Mouse (Mus musculus) CH12.LX (cell line): ENCODE measurements at regions not wholly inside any gene's neighbourhood (a gene's known extent, or its start where the extent isn't known, plus 50 kb on each side); places are given as distances from the start of the nearest gene placed in this dataset.
A peak's percentile ranks its signal among the peaks of the same experiment; 100 is the strongest.

Experiments
- DNase-seq: peaks from one replicate; pipeline ENCODE4 v3.0.0-alpha.2; 2013; ENCODE audit errors: extremely low read depth
- H3K27ac ChIP-seq: 2 replicates; pipeline ENCODE4 v1.5.1; 2012; ENCODE audit warnings: low read depth, mild to moderate bottlenecking, control low read depth, moderate library complexity; ENCODE audit not compliant: insufficient read depth
- H3K27me3 ChIP-seq: replicated peaks from 2 replicates; pipeline ENCODE3; 2012; ENCODE audit warnings: inconsistent platforms
- H3K36me3 ChIP-seq, 2 experiments: replicated peaks in 1 of 2; 2 replicates each; pipeline versions ENCODE3 to v1.6.1; 2012; ENCODE audit warnings: inconsistent platforms in 1 of 2, low read length in 1 of 2, mild to moderate bottlenecking in 1 of 2, mixed read lengths in 1 of 2, moderate library complexity in 1 of 2; ENCODE audit not compliant: control insufficient read depth in 1 of 2, insufficient read depth in 1 of 2
- H3K4me1 ChIP-seq, 2 experiments: 2 replicates each; pipeline ENCODE4 v1.6.1; 2012; ENCODE audit warnings: inconsistent platforms in 1 of 2, moderate library complexity in 1 of 2; ENCODE audit not compliant: insufficient read depth in 2 of 2, control insufficient read depth in 1 of 2
- H3K4me2 ChIP-seq: 2 replicates; pipeline ENCODE4 v1.6.1; 2012; ENCODE audit warnings: low read depth, mild to moderate bottlenecking, control low read depth; ENCODE audit not compliant: poor library complexity, insufficient read depth, severe bottlenecking
- H3K4me3 ChIP-seq, 3 experiments: fragments of 150-350 bp in 1 of 3; sonication (generic) in 1 of 3; replicated peaks in 1 of 3; 2 replicates each; pipeline versions ENCODE3 to v1.5.1; 2011 to 2012; ENCODE audit warnings: low read depth in 2 of 3, low read length in 2 of 3, mild to moderate bottlenecking in 2 of 3, moderate library complexity in 2 of 3, control low read depth in 1 of 3, improper control_type of control experiment in 1 of 3, inconsistent platforms in 1 of 3, mixed read lengths in 1 of 3; ENCODE audit not compliant: poor library complexity in 1 of 3
- H3K79me2 ChIP-seq: replicated peaks from 2 replicates; pipeline ENCODE4 v1.6.1; 2012; ENCODE audit warnings: mild to moderate bottlenecking, moderate library complexity; ENCODE audit not compliant: control insufficient read depth, poor library complexity, insufficient read depth, severe bottlenecking; ENCODE audit errors: extremely low read depth
- H3K9ac ChIP-seq: 2 replicates; pipeline ENCODE4 v1.6.1; 2012; ENCODE audit warnings: low read depth, mild to moderate bottlenecking, control low read depth, moderate library complexity; ENCODE audit not compliant: insufficient read depth
- H3K9me3 ChIP-seq: replicated peaks from 2 replicates; pipeline ENCODE3; 2012; ENCODE audit warnings: low read length, inconsistent platforms, mixed read lengths
- CHD1 ChIP-seq: IDR thresholded peaks from 2 replicates; pipeline ENCODE4 v1.6.1; 2012; ENCODE audit warnings: low read depth, low read length, improper control_type of control experiment, inconsistent platforms
- CHD2 ChIP-seq: IDR thresholded peaks from 2 replicates; pipeline ENCODE4 v1.6.1; 2011; ENCODE audit warnings: low read length, improper control_type of control experiment
- CTCF ChIP-seq, 2 experiments: IDR thresholded peaks in 1 of 2; conservative IDR thresholded peaks in 1 of 2; 2 replicates each; pipeline ENCODE4 v1.5.1; 2011 to 2012; ENCODE audit warnings: low read depth in 2 of 2, low read length in 2 of 2, improper control_type of control experiment in 1 of 2, inconsistent platforms in 1 of 2, mild to moderate bottlenecking in 1 of 2, moderate library complexity in 1 of 2
- ELF1 ChIP-seq: IDR thresholded peaks from 2 replicates; pipeline ENCODE4 v1.6.1; 2014; ENCODE audit warnings: low read depth, mild to moderate bottlenecking, inconsistent platforms, low read length, improper control_type of control experiment
- ETS1 ChIP-seq: conservative IDR thresholded peaks from 2 replicates; pipeline ENCODE4 v1.6.1; 2012; ENCODE audit warnings: low read depth, mild to moderate bottlenecking, inconsistent platforms, low read length, improper control_type of control experiment, moderate library complexity
- HCFC1 ChIP-seq: IDR thresholded peaks from 2 replicates; pipeline ENCODE4 v1.6.1; 2012; ENCODE audit warnings: low read depth, mild to moderate bottlenecking, inconsistent platforms, low read length, improper control_type of control experiment
- JUN ChIP-seq: IDR thresholded peaks from 2 replicates; pipeline ENCODE4 v1.6.1; 2011; ENCODE audit warnings: low read depth, mild to moderate bottlenecking, low read length, improper control_type of control experiment, moderate library complexity; ENCODE audit not compliant: insufficient read depth
- KAT2A ChIP-seq: IDR thresholded peaks from 2 replicates; pipeline ENCODE4 v1.6.1; 2012; ENCODE audit warnings: low read length, improper control_type of control experiment, inconsistent platforms; ENCODE audit not compliant: insufficient replicate concordance
- MAX ChIP-seq: IDR thresholded peaks from 2 replicates; pipeline ENCODE4 v1.6.1; 2011; ENCODE audit warnings: low read length, improper control_type of control experiment
- MAZ ChIP-seq: IDR thresholded peaks from 2 replicates; pipeline ENCODE4 v1.6.1; 2012; ENCODE audit warnings: low read depth, mild to moderate bottlenecking, inconsistent platforms, low read length, improper control_type of control experiment, moderate library complexity
- MEF2A ChIP-seq: IDR thresholded peaks from 2 replicates; pipeline ENCODE4 v1.6.1; 2014; ENCODE audit warnings: low read depth, mild to moderate bottlenecking, inconsistent platforms, low read length, improper control_type of control experiment, borderline replicate concordance
- MXI1 ChIP-seq: IDR thresholded peaks from 2 replicates; pipeline ENCODE4 v1.6.1; 2011; ENCODE audit warnings: mild to moderate bottlenecking, low read depth, low read length, improper control_type of control experiment
- MYC ChIP-seq: IDR thresholded peaks from 2 replicates; pipeline ENCODE4 v1.6.1; 2011; ENCODE audit warnings: low read depth, mild to moderate bottlenecking, improper control_type of control experiment, low read length
- NELFE ChIP-seq: IDR thresholded peaks from 2 replicates; pipeline ENCODE4 v1.6.1; 2011; ENCODE audit warnings: low read depth, low read length, improper control_type of control experiment
- RAD21 ChIP-seq: IDR thresholded peaks from 2 replicates; pipeline ENCODE4 v1.6.1; 2011; ENCODE audit warnings: low read depth, mild to moderate bottlenecking, low read length, improper control_type of control experiment, moderate library complexity
- RCOR1 ChIP-seq: conservative IDR thresholded peaks from 2 replicates; pipeline ENCODE4 v1.6.1; 2012; ENCODE audit warnings: low read depth, mild to moderate bottlenecking, inconsistent platforms, low read length, improper control_type of control experiment
- USF2 ChIP-seq: conservative IDR thresholded peaks from 2 replicates; pipeline ENCODE4 v1.6.1; 2011; ENCODE audit warnings: low read depth, low read length, improper control_type of control experiment
- ZMIZ1 ChIP-seq: IDR thresholded peaks from 2 replicates; pipeline ENCODE4 v1.6.1; 2012; ENCODE audit warnings: low read depth, mild to moderate bottlenecking, inconsistent platforms, low read length, improper control_type of control experiment
- ZNF384 ChIP-seq: IDR thresholded peaks from 2 replicates; pipeline ENCODE4 v1.6.1; 2012; ENCODE audit warnings: low read depth, low read length, improper control_type of control experiment, inconsistent platforms
- dilution Hi-C: fragments of 300-500 bp; cut with MboI; formaldehyde crosslinking; loops from 2 replicates; pipeline ENCODE4 v1.14.3; 2020; ENCODE audit warnings: low sequenced_read_pairs; ENCODE audit not compliant: extremely low pct_unique_long_range_greater_than_20kb, extremely low pct_ligation_motif_present
- in situ Hi-C: fragments of 300-500 bp; cut with MboI; formaldehyde crosslinking; loops from 3 replicates; pipeline ENCODE4 v1.14.3; 2019; ENCODE audit warnings: low sequenced_read_pairs, low pct_ligation_motif_present, low pct_unique_long_range_greater_than_20kb, mixed read lengths

DNA sequence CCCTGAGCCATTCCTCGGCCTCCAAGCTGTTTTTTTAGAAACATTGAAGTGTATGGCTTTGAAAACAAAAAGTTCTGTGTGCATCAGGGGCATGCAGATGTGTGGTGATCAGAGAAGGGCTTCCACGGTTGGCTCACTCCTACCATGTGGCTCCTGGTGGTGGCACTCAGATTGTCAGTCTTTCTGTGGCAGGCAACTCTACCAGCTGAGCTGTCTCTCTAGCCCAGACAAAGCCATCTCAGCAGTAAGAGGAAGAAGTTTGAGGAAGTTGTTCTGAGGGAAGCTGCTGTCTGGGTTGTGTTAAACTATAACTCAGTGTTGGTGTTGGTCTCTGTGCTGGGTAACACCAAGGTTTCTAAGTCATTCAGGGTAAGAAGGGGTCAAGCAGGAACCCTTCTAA is 78.9 kb downstream of the Mtx3 start:
- Histone ChIP-seq H3K27ac (no peak overlapping the region), H3K36me3 (no peaks in the 10 kb centered on the region), H3K9ac (no peak overlapping the region), H3K4me1 (peaks cover 0 to 19% of the 10 kb centered on the region in 2 experiments; a peak in 2 of 4 replicates), H3K79me2 (no peaks in the 10 kb centered on the region), H3K4me2 (no peak overlapping the region), H3K9me3 (no peaks in the 10 kb centered on the region), H3K27me3 (no peaks in the 10 kb centered on the region), H3K4me3 (no peak overlapping the region)
- dilution Hi-C loops (no loop called here), in situ Hi-C loops (no loop called here)
- peak; percentile 66 for DNase-seq
- TF ChIP-seq USF2: no peak
- no peak for TF ChIP-seq ZMIZ1
- no peak for TF ChIP-seq RAD21
- no peak for TF ChIP-seq ELF1
- TF ChIP-seq MYC: no peak
- TF ChIP-seq CTCF (conservative IDR thresholded peaks at IDR 0.05 in 1 of 2, IDR thresholded peaks at IDR 0.05 in 1 of 2; ENCODE audit: low read depth in 2 of 2, low read length in 2 of 2): no peak
- no peak for TF ChIP-seq RCOR1
- no peak for TF ChIP-seq CHD1
- no peak for TF ChIP-seq HCFC1
- no peak for TF ChIP-seq MXI1
- TF ChIP-seq NELFE: no peak
- TF ChIP-seq MAZ: no peak
- TF ChIP-seq CHD2: no peak
- TF ChIP-seq MEF2A: no peak
- TF ChIP-seq, all 38 proteins: peak for 0

DNA sequence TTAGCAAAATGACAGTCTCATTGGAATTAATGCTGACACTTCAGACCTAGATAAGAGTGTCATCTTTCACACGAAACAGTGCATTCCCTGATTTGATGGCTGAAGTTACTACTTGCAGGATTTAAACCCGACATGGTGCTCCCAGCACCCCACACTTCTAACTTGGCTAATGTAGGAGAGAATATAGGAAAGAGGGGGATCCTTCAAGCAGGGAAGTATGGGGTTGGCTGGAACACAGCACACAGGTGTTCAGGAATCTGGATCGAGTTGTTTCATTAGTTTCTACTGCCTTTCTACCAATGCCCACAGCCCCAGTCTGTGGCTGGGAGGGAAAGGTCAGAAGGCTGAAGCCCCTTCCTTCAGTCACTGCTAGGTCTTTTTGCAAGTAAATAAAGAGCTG is 79.5 kb downstream of the Mtx3 start:
- Histone ChIP-seq H3K79me2 (no peaks in the 10 kb centered on the region), H3K27me3 (no peaks in the 10 kb centered on the region), H3K4me3 (no peak overlapping the region), H3K9me3 (no peaks in the 10 kb centered on the region), H3K36me3 (no peaks in the 10 kb centered on the region), H3K9ac (no peak overlapping the region), H3K4me1 (peaks cover 0 to 20% of the 10 kb centered on the region in 2 experiments; a peak in 2 of 4 replicates), H3K27ac (no peak overlapping the region), H3K4me2 (no peak overlapping the region)
- dilution Hi-C loops: no loop called here
- in situ Hi-C loops: no loop called here
- no peak for TF ChIP-seq JUN
- TF ChIP-seq ZNF384: no peak
- no peak for TF ChIP-seq ETS1
- no peak for TF ChIP-seq KAT2A
- no peak for TF ChIP-seq MAX
- no peak for DNase-seq
